Mouse (Mus musculus): Measurements from ENCODE around the gene Sec14l1.

Gene Sec14l1

DNA sequence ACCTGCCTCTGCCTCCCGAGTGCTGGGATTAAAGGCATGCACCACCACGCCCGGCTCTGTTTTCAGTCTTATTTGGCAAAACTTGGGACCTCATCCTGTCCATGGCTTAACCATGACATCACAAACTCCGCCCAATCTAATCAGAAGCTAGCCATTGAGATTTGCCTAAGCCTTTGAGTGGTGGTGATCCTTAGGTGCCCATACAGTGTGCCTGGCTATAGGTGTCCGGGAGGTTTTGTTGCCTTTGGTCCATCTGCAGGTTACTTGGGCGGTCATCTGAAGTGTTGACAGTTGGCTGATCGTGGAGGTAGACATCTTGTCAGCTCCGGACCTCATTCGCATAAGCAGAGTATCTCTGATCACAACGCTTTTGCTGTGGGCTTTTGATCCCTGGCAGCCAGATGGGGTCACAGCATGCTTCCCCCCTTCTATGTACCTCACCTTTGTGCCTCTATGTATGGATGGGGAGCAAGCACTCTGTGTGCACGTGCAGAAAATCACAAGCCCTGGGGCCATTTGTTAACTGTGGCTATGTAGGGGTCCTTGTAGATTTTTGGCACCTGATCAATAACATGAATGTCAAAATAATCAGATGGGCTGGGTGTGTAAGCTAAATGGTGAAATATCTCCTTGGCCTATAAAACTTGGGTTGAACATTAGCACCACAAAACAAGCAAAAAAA lies 2.9 kb upstream of the Sec14l1 start:
- no peak for DNase-seq

GRCm38 (mm10) chr11:117112649-117113051 lies 2.3 kb upstream of the Sec14l1 start:
- no peak for DNase-seq

DNA sequence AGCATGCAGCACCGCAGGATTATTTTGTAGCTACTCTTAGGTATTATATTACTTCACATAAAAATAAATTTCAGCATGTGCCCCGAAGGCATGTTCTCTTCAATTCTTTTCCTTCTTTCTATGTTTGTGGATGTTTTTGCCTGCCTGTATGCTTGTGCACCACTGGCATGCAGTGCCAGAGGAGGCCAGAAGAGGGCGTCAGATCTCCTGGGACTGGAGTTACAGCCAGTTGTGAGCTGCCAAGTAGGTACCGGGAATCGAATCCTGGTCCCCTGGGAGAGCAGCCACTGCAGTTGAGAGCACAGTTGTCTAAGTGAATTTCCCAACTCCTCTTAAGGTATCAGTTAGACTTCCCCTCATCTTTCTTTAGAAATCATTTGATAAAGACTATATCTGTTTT lies 1.6 kb upstream of the Sec14l1 start:
- no peak for DNase-seq

- DNase-seq: no peak
These were observed 757 bp upstream of the Sec14l1 start for GRCm38 (mm10) chr11:117114231-117114591.

DNA sequence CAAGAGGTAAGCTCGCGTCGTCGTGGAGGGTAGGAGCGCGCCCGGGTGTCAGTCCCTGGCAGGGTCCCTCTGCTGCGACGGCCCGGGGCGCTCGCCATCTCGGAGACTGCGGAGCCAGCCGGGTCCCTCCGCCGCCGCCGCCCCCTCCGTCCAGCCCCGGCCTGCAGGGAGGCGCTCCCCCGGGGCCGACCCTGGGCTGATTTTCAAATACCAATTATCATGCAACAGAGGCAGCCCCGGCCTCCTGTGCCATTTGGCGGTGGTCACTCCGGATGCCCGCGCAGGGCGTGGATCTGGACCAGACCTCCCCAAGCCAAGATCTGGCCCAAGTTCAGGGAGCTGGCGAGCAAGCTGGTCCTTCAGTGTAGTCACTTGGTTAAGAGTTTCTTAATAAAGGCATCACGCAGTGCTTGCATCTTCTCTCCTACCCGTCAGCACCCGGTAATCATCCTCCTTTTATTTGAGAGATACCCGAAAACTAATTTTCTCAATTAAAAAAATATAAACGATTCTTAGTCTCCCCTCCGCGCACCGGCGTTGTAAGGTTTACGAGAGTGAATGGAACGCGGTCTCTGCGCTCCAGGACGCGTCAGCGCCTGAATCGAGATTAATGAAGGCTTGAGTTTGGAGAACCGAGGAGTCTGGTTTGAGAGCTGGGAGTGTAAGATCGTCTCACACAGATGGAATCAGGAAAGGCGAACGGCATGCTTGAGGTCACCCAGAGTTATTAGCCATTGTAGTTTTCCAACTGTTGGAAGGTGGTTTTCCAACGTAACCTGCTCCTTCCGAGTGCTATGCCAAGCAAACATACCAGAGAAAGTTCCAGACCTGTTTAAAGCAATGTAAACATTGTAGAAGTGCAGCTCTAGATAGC lies 615 bp downstream of the Sec14l1 start:
- DNase-seq: no peak

- DNase-seq: no peak
These were observed 1.7 kb downstream of the Sec14l1 start for GRCm38 (mm10) chr11:117116350-117117303.

- no peak for DNase-seq
These were observed 2.4 kb downstream of the Sec14l1 start for GRCm38 (mm10) chr11:117117321-117117720.

- no peak for DNase-seq
These were observed 2.8 kb downstream of the Sec14l1 start for GRCm38 (mm10) chr11:117117791-117118190.

DNA sequence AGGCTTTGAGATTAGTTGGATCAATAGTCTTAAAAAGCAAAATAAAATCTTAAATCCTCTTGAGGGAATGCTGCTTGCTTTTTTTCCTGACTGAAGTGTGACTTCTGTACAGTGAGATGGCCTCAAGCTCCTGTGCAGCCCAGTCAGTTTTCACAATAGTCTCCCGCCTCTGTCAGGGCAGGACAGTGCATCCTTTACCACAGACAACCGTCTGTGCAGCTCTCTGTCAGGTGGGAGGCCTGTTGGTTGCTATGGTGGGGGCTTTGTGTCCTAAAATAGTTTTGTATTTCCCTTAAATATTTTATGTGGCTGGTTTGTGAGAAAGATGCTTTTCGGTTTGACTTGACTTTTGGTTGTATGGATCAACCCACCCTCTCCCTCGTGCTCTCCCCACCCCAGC lies 3.3 kb downstream of the Sec14l1 start:
- no peak for DNase-seq

- DNase-seq: peak; percentile 76
These were observed 3.9 kb downstream of the Sec14l1 start for GRCm38 (mm10) chr11:117118721-117119321.

- DNase-seq: no peak
These were observed 4.8 kb downstream of the Sec14l1 start for GRCm38 (mm10) chr11:117119723-117120122.

DNA sequence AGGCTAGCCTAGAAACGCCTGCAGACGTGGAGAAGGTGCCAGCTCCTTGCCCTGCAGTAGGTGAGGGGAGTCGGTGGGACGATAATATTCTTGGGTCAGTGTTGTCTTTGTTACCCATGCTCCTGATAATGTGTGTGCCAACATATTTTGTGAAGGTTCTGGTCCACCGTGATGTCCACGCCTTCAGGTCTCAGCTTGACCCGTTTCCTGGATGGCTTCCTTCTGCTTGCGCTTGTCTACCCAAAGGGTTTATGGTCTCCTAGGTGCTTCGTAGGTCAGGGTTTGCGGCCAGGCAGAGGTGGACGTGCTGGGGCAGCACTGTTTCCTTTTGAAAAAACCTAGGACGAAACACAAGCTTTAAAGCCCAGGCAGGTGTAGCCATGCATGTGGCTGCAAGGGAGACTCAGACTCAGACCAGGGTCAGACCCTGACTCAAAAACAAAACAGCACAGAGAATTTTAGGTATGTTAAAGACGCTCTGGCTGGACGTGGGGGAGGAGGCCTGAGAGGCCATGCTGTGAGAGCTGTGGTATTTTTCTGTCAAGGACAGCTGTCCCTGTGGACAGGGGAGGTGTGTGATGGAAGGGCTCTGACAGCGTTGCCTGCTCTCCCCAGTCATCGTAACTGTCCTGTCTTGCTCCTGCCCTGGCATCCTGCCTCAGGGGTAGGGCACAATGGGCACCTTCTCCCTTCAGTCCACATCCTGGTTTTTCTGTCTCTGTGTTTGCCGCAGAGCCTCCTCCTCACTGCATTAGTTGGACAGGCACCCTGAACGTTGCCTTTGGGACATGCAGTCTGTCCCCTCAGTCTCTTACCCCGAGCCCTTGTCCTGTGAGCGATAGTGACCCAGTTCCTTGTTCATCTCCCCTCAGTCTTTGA lies 5.6 kb downstream of the Sec14l1 start:
- DNase-seq: no peak

DNA sequence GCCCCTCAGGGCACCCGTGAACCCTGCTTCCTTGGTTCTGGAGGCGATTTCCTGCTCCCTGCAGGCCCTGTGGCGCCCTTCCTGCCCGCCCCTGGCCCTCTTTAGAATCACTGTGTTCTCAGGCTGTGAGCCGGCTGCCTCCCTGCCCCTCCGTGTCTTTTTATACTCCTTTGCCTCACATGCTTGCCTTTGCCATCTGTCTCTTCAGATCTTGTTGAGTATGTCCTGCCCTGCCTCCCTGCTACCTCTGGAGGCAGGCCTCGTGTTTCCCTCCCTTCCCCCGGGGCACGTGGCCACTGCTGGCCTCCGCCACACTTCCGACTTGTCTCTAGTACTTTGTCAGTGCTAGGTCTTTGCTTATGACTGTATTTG lies 6.2 kb downstream of the Sec14l1 start:
- peak; percentile 75 for DNase-seq

DNA sequence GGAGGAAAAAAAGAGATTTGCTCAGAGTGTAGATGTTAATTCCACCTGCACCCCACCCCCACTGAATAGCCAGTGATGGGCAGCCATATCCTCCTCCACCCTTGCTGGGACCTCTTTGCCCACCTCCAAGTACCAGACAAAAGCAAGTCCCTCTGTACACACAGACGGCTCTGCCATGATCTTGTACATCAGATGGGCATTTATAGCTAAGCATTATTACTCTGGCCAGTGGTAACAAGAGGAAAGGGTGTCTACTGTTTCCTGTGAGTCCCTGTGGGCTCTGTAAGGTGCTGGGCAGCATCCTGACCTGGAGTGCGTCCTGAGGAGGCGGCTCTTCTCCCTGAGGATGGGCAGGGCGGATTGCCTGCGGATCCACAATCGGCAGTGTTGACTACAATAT lies 7.0 kb downstream of the Sec14l1 start:
- DNase-seq: no peak

- DNase-seq: peak; percentile 90
These were observed 8.6 kb downstream of the Sec14l1 start for GRCm38 (mm10) chr11:117123418-117124085.

DNA sequence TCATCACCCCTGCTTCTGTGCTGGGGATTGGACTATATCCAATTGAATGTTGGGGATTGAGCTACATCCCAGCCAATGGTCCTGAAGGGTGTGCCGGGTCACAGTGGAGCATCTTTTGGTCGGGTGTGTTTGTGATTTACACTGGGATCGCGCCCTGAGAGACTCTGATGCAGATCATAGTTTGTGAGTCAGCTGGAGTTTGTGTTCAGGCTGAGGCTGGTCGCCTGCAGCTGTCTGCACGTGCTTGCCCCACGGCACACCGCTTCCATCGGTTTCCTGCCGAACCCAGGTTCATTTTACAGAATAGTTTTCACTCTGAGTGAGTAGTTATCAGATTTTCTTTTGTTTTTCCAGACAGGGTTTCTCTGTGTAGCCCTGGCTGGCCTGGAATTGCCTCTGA lies 9.6 kb downstream of the Sec14l1 start:
- no peak for DNase-seq

GRCm38 (mm10) chr11:117127250-117127837 lies 12.4 kb downstream of the Sec14l1 start:
- no peak for DNase-seq

GRCm38 (mm10) chr11:117127931-117128548 lies 13.1 kb downstream of the Sec14l1 start:
- no peak for DNase-seq

GRCm38 (mm10) chr11:117129473-117129872 lies 14.5 kb downstream of the Sec14l1 start:
- DNase-seq: no peak

DNA sequence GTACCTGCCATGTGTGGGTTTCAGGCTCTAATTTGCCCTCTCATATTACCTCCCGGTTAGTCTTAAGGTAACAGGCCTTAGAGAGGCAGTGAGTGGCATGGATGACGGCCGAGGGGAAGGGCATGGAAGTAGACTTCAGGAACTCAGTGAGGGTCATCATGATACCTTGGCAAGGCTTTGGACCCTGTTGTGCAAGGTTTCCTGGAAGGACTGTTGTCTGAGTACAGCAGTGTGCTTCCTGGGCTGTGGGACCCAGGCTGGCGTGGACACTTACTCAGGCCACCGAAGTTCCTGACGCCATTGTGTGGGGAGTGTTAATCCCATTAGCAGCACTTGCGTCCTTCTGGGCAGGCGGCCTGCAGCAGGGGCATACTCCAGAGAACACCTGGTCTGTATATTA lies 15.1 kb downstream of the Sec14l1 start:
- DNase-seq: no peak

Data from retina, postnatal 1 day (tissue).